Mouse (Mus musculus): ENCODE results near the gene Prkar2a. TPM values are rescaled to one million over a fixed set of nuclear protein-coding genes. Genes with fewer than 3 reads are reported as not detected.

Gene Prkar2a
- polyA plus RNA-seq, 1 experiment from 2014 or later = 57.3 TPM

DNA sequence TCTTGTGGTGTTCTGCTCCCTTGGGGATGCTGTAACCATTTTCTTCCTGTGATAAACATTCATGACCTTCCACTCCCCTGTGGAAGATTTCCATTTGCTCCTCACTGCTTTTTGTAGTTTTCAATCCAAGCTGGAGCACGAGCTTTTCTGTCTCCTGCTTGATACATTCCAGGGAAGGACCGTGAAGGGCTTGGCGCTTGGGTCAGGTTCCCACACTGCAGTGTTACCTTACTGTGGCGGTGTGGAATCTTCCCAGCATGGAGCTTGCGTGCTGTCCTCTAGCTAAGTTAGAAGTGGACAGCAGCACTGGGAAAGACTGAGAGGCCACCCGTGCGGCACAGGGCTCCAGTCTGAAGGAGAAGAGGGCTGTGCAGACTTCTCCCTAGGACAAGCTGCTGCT, 15.5 kb downstream of the Prkar2a start:
- Histone ChIP-seq H3K9ac (ENCODE audit: low read depth, low read length) (no peak overlapping the region), H3K27ac (ENCODE audit: low read length) (no peak overlapping the region), H3K9me3 (replicated peaks; ENCODE audit: control insufficient read depth, low read length, poor library complexity, severe bottlenecking) (no peaks in the 10 kb centered on the region), H3K4me2 (ENCODE audit: low read length) (no peak overlapping the region), H3K36me3 (ENCODE audit: control insufficient read depth, insufficient read depth, low read length) (no peaks in the 10 kb centered on the region), H3K4me3 (ENCODE audit: low read depth, low read length) (no peak overlapping the region), H3K27me3 (ENCODE audit: control insufficient read depth, insufficient read depth, low read depth, low read length) (no peaks in the 10 kb centered on the region), H3K4me1 (ENCODE audit: control insufficient read depth, insufficient read depth, low read length) (peaks cover 7% of the 10 kb centered on the region)
- ATAC-seq = no peak
- WGBS = 73% methylated on average over 7 of the region's 7 CpGs

DNA sequence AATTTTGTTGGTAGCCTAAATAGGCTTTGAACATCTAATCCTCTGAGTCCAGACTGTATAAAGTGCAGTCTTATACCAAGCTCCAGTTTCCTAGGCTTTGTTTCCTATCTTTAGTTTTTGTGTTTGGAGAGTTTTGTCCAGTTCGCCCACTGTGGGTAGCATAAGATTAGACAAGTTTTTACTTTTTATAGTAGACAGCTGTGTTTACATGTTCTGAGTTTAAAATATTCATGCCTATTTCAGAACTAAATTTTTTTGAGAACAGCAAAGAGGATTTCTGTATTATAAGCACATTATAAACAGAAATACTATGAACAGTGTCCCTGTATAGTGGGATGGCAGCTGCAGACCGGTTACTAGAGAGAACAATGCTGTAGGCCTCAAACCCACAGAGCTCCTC, 18.1 kb downstream of the Prkar2a start:
- no peak overlapping the region for H3K9ac ChIP-seq (ENCODE audit: low read depth, low read length)
- H3K4me2 ChIP-seq (ENCODE audit: low read length) = no peak overlapping the region
- H3K27ac ChIP-seq (ENCODE audit: low read length) = no peak overlapping the region
- H3K36me3 ChIP-seq (ENCODE audit: control insufficient read depth, insufficient read depth, low read length) = no peaks in the 10 kb centered on the region
- ATAC-seq = no peak
- WGBS = 87% methylated on average over 2 of the region's 2 CpGs
- H3K4me1 ChIP-seq (ENCODE audit: control insufficient read depth, insufficient read depth, low read length) = peaks cover 7% of the 10 kb centered on the region
- H3K4me3 ChIP-seq (ENCODE audit: low read depth, low read length) = no peak overlapping the region
- H3K27me3 ChIP-seq (ENCODE audit: control insufficient read depth, insufficient read depth, low read depth, low read length) = no peaks in the 10 kb centered on the region
- H3K9me3 ChIP-seq (replicated peaks; ENCODE audit: control insufficient read depth, low read length, poor library complexity, severe bottlenecking) = no peaks in the 10 kb centered on the region

DNA sequence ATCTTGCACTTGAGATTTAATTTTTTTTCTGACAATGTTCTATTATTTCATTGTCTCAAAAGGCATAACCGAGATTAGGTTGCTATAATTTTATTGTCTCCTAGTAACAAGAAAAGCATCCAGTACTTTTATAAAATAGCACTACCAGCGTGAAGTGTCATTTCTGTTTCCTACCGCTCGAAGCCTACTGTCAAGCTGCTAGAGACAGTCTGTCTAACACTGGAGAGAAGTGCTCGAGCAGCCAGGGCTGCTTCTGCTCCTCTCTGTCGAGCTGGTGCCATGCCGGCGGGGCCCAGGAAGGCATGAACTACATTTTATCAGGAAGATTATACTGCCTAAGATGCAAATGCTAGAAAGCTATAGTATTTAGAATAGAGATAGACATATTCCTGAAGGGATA, 19.7 kb downstream of the Prkar2a start:
- Histone ChIP-seq H3K36me3 (ENCODE audit: control insufficient read depth, insufficient read depth, low read length) (no peaks in the 10 kb centered on the region), H3K9ac (ENCODE audit: low read depth, low read length) (no peak overlapping the region), H3K4me1 (ENCODE audit: control insufficient read depth, insufficient read depth, low read length) (peaks cover 3% of the 10 kb centered on the region), H3K4me3 (ENCODE audit: low read depth, low read length) (no peak overlapping the region), H3K4me2 (ENCODE audit: low read length) (no peak overlapping the region), H3K27me3 (ENCODE audit: control insufficient read depth, insufficient read depth, low read depth, low read length) (no peaks in the 10 kb centered on the region), H3K27ac (ENCODE audit: low read length) (no peak overlapping the region), H3K9me3 (replicated peaks; ENCODE audit: control insufficient read depth, low read length, poor library complexity, severe bottlenecking) (no peaks in the 10 kb centered on the region)
- WGBS = 87% methylated on average over 8 of the region's 8 CpGs
- ATAC-seq = no peak

DNA sequence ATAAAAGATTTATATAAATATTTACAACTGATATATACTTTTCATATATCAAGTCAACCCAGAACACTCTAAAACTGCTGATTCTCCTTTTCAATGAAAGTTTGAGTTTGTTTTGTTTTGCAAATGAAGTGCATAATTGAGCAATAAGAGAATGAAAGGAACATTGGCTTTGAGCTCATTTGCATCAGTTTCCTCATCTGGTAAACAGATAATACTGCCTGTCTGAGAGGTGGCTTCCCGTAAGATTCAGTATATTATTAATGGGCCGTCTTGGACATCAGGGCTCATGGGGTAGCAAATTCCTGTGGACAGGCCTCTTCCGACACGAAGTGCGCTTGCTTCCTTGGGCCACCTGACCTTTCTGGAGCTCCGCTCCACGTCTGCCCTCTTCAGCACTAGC, 21.7 kb downstream of the Prkar2a start:
- no peak overlapping the region for H3K4me3 ChIP-seq (ENCODE audit: low read depth, low read length)
- 85% methylated on average over 7 of the region's 7 CpGs for WGBS
- no peaks in the 10 kb centered on the region for H3K4me1 ChIP-seq (ENCODE audit: control insufficient read depth, insufficient read depth, low read length)
- H3K4me2 ChIP-seq (ENCODE audit: low read length) = no peak overlapping the region
- no peak for ATAC-seq
- H3K9ac ChIP-seq (ENCODE audit: low read depth, low read length) = no peak overlapping the region
- no peak overlapping the region for H3K27ac ChIP-seq (ENCODE audit: low read length)
- H3K36me3 ChIP-seq (ENCODE audit: control insufficient read depth, insufficient read depth, low read length) = no peaks in the 10 kb centered on the region
- H3K27me3 ChIP-seq (ENCODE audit: control insufficient read depth, insufficient read depth, low read depth, low read length) = no peaks in the 10 kb centered on the region
- no peaks in the 10 kb centered on the region for H3K9me3 ChIP-seq (replicated peaks; ENCODE audit: control insufficient read depth, low read length, poor library complexity, severe bottlenecking)

DNA sequence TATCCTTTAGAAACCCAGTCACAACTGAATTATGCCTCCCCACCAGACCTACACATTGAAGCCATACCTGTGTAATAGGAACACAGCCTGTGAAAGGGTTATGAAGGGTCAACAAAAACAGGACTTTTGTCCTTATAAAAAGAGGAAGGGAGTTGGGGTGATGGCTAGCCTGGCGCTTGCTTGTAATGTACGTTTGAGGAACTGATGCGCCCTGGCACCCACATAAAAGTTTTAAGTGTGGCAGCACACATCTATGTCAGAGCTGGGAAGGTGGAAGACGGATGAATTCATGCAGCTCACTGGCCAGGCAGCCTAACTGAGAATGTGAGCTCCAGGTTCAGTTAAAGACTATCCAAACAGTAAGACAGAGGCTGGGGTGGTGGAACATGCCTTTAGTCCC, 27.1 kb downstream of the Prkar2a start:
- H3K4me2 ChIP-seq (ENCODE audit: low read length) = no peak overlapping the region
- H3K9me3 ChIP-seq (replicated peaks; ENCODE audit: control insufficient read depth, low read length, poor library complexity, severe bottlenecking) = no peaks in the 10 kb centered on the region
- H3K27me3 ChIP-seq (ENCODE audit: control insufficient read depth, insufficient read depth, low read depth, low read length) = no peaks in the 10 kb centered on the region
- no peak overlapping the region for H3K9ac ChIP-seq (ENCODE audit: low read depth, low read length)
- H3K36me3 ChIP-seq (ENCODE audit: control insufficient read depth, insufficient read depth, low read length) = peaks cover 6% of the 10 kb centered on the region; the same call in 1 of the 2 replicates
- no peak overlapping the region for H3K27ac ChIP-seq (ENCODE audit: low read length)
- ATAC-seq = no peak
- no peak overlapping the region for H3K4me3 ChIP-seq (ENCODE audit: low read depth, low read length)
- WGBS = 94% methylated on average over 4 of the region's 4 CpGs
- H3K4me1 ChIP-seq (ENCODE audit: control insufficient read depth, insufficient read depth, low read length) = no peaks in the 10 kb centered on the region

DNA sequence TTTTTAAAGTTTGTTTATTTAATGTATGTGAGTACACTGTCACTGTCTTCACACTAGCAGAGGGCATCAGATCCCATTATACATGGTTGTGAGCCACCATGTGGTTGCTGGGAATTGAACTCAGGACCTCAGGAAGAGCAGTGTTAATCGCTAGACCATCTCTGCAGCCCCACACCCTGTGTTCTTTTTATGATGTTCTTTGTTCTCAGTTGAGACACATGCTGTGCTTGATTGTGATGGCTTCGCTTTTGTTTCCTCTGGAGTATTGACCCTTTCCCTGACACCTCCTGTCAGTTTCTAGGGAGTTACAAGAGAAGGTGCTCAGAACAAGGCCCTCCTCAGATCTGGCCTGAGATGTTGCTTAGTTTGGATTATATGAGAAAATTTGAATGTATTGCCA, 34.6 kb downstream of the Prkar2a start:
- peaks cover 11% of the 10 kb centered on the region; the same call in 1 of the 2 replicates for H3K36me3 ChIP-seq (ENCODE audit: control insufficient read depth, insufficient read depth, low read length)
- ATAC-seq = no peak
- WGBS = 15% methylated on average over 2 of the region's 2 CpGs

DNA sequence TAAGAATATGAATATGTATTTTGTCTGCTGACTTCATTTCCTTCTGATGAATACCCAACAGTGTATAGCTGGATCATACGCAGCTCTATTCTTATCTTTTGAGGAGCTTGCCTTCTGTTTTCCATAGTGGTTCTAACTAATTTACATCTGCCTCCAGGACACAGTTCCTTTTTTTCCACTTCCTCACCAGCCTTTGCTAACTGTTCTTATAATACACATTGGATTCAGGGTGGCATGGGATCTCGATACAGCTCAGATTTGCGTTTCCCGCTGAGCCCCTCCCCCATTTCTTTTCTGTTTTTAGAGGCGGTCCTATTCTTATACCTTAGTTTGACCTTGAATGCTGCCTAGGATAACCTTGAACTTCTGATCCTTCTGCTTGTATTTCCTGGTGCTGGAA, 37.0 kb downstream of the Prkar2a start:
- peaks cover 7% of the 10 kb centered on the region; the same call in 1 of the 2 replicates for H3K36me3 ChIP-seq (ENCODE audit: control insufficient read depth, insufficient read depth, low read length)
- H3K9me3 ChIP-seq (replicated peaks; ENCODE audit: control insufficient read depth, low read length, poor library complexity, severe bottlenecking) = no peaks in the 10 kb centered on the region
- no peak overlapping the region for H3K27ac ChIP-seq (ENCODE audit: low read length)
- ATAC-seq = no peak
- no peaks in the 10 kb centered on the region for H3K4me1 ChIP-seq (ENCODE audit: control insufficient read depth, insufficient read depth, low read length)
- no peak overlapping the region for H3K4me2 ChIP-seq (ENCODE audit: low read length)
- WGBS = 89% methylated on average over 5 of the region's 5 CpGs
- H3K9ac ChIP-seq (ENCODE audit: low read depth, low read length) = no peak overlapping the region
- H3K4me3 ChIP-seq (ENCODE audit: low read depth, low read length) = no peak overlapping the region
- no peaks in the 10 kb centered on the region for H3K27me3 ChIP-seq (ENCODE audit: control insufficient read depth, insufficient read depth, low read depth, low read length)

More for the DNA sequence above, 34.6 kb downstream of the Prkar2a start:
- Histone ChIP-seq H3K4me3 (ENCODE audit: low read depth, low read length) (no peak overlapping the region), H3K4me1 (ENCODE audit: control insufficient read depth, insufficient read depth, low read length) (no peaks in the 10 kb centered on the region), H3K9ac (ENCODE audit: low read depth, low read length) (no peak overlapping the region), H3K4me2 (ENCODE audit: low read length) (no peak overlapping the region), H3K27me3 (ENCODE audit: control insufficient read depth, insufficient read depth, low read depth, low read length) (no peaks in the 10 kb centered on the region), H3K27ac (ENCODE audit: low read length) (no peak overlapping the region), H3K9me3 (replicated peaks; ENCODE audit: control insufficient read depth, low read length, poor library complexity, severe bottlenecking) (no peaks in the 10 kb centered on the region)

DNA sequence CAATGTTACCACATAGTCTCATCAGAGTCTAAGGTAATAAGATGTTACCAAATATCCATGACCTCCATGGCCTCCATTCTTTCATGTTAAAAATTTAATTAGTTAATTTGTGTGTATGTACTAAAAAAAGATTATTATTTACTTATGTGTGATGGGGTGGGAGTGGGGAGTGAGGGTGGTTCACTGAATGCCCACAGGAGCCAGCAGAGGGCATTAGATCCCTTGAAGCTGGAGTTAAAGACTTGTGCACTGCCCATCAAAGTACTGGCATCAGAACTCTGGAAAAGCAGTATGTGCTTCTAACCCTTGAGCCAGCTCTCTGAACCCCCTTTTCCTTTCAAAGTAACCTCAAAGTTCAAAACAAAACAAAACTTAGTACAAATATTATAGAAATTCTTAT, 39.9 kb downstream of the Prkar2a start:
- H3K9ac ChIP-seq (ENCODE audit: low read depth, low read length) = no peak overlapping the region
- no peaks in the 10 kb centered on the region for H3K4me1 ChIP-seq (ENCODE audit: control insufficient read depth, insufficient read depth, low read length)
- H3K27ac ChIP-seq (ENCODE audit: low read length) = no peak overlapping the region
- H3K4me3 ChIP-seq (ENCODE audit: low read depth, low read length) = no peak overlapping the region
- H3K9me3 ChIP-seq (replicated peaks; ENCODE audit: control insufficient read depth, low read length, poor library complexity, severe bottlenecking) = no peaks in the 10 kb centered on the region
- no peak overlapping the region for H3K4me2 ChIP-seq (ENCODE audit: low read length)
- ATAC-seq = no peak
- peaks cover 7% of the 10 kb centered on the region; the same call in 1 of the 2 replicates for H3K36me3 ChIP-seq (ENCODE audit: control insufficient read depth, insufficient read depth, low read length)
- no peaks in the 10 kb centered on the region for H3K27me3 ChIP-seq (ENCODE audit: control insufficient read depth, insufficient read depth, low read depth, low read length)

DNA sequence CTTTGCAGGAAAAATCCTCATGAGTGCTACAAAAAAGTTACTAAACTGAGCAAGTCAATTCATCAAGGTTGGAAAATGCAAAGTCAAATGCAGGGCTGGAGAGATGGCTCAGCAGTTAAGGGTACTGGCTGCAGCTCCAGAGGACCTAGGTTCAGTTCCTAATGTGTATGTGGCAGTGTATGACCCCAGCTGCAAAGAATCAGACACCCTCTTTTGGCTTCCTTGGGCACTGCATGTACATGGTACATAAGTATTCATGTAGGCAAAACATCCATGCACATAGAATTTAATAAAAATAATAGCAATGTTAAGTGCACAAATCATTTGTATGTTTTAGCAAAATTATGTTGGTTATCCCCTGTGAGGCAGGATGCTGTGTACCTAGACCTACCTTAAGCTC, 43.3 kb downstream of the Prkar2a start:
- H3K9ac ChIP-seq (ENCODE audit: low read depth, low read length) = no peak overlapping the region
- H3K4me2 ChIP-seq (ENCODE audit: low read length) = no peak overlapping the region
- no peak for ATAC-seq
- H3K36me3 ChIP-seq (ENCODE audit: control insufficient read depth, insufficient read depth, low read length) = peaks cover 16% of the 10 kb centered on the region; the same call in 1 of the 2 replicates
- no peak overlapping the region for H3K4me3 ChIP-seq (ENCODE audit: low read depth, low read length)
- no peaks in the 10 kb centered on the region for H3K4me1 ChIP-seq (ENCODE audit: control insufficient read depth, insufficient read depth, low read length)
- no peak overlapping the region for H3K27ac ChIP-seq (ENCODE audit: low read length)
- H3K27me3 ChIP-seq (ENCODE audit: control insufficient read depth, insufficient read depth, low read depth, low read length) = no peaks in the 10 kb centered on the region
- no peaks in the 10 kb centered on the region for H3K9me3 ChIP-seq (replicated peaks; ENCODE audit: control insufficient read depth, low read length, poor library complexity, severe bottlenecking)

DNA sequence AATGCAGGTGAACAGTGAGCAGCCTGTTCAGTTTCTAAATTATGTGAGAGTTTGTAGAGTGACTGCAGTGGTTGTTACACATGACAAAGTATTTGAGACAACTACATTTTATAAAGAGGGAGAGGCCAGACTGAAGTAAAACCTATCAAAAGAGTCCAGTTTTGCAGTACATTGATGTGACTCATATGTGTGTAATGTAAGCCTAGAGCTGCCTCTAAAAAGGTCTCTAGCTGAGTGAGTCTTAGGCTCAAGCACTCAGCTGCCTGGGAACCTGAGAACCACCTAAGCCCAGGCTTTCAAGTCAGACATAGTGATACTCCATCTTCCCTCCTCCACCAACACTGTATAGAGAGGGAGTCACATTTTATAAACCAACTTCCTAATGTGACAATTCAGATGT, 45.5 kb downstream of the Prkar2a start:
- Histone ChIP-seq H3K27me3 (ENCODE audit: control insufficient read depth, insufficient read depth, low read depth, low read length) (no peaks in the 10 kb centered on the region), H3K4me3 (ENCODE audit: low read depth, low read length) (no peak overlapping the region), H3K9me3 (replicated peaks; ENCODE audit: control insufficient read depth, low read length, poor library complexity, severe bottlenecking) (no peaks in the 10 kb centered on the region), H3K27ac (ENCODE audit: low read length) (no peak overlapping the region), H3K4me2 (ENCODE audit: low read length) (no peak overlapping the region), H3K36me3 (ENCODE audit: control insufficient read depth, insufficient read depth, low read length) (peaks cover 13% of the 10 kb centered on the region; the same call in 1 of the 2 replicates), H3K4me1 (ENCODE audit: control insufficient read depth, insufficient read depth, low read length) (no peaks in the 10 kb centered on the region), H3K9ac (ENCODE audit: low read depth, low read length) (no peak overlapping the region)
- no peak for ATAC-seq
